Mouse (Mus musculus) left cerebral cortex, postnatal 10 days (tissue): ENCODE data around the gene Cav2. TPM values are rescaled to one million over a fixed set of nuclear protein-coding genes. Genes with fewer than 3 reads are reported as not detected.

ENCODE experiments used
- DNase-seq, 2 experiments: peaks; one replicate each; pipeline ENCODE4 v3.0.0; 2021 to 2022; ENCODE audit warnings: low spot score in 2 of 2, mixed read lengths in 1 of 2; ENCODE audit errors: extremely low spot score in 1 of 2
- intact Hi-C: fragments of 180-260 bp; cut with DNase I; formaldehyde crosslinking; loops from one replicate; pipeline ENCODE4 v1.15.1; 2025
- total RNA-seq, 2 experiments: library from RNA; stranded (reverse); gene quantifications; 2 replicates each; pipeline ENCODE4 v1.2.3; 2021

The Cav2 gene
- total RNA-seq, result 10 to 100 TPM; 31.6 to 32.7 TPM

DNA sequence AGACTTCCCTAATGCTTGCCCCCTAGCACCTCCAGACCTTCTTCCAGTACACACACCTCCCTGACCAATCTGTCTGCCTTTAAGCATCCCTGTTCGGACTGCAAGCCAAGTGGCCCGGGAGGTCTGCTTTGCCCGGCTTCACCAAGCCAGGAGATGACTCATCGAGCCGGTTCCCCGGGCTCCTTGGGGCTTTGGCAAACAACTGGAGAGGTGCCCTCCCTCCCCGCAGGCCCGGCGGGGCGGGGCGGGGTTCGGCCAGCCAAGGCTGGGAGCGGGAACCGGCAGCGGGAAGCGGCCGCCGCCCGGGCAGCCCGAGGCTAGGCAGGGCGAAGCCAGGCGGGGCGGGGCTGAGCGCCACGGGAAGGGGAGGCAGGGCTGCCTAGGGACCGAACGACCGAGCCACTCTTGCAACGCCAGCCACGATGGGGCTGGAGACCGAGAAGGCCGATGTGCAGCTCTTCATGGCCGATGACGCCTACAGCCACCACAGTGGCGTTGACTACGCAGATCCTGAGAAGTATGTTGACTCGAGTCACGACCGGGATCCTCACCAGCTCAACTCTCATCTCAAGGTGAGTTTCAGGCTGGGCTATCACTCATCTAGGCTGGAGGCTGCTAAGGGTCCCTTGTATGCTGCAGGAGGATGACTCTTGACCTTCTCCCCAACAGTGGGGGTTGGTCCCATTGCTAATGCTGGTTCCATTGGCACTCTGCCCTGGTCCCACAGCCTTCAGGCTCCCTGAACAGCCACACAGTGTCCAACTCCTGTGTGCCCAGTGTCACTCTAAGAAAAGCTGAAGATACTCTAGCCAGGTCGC is at the start of gene Cav2:
Gene Cav2, plus strand, starts transcription at position 247 of the 818 bp plus-strand sequence.
- intact Hi-C loops, result no loop called here
- peak; percentile 37 to 83 for DNase-seq

- intact Hi-C loops, result no loop called here
- DNase-seq, result no peak
These were observed 41.3 kb upstream of the Cav2 start for GRCm38 (mm10) chr6:17239693-17240092.

DNA sequence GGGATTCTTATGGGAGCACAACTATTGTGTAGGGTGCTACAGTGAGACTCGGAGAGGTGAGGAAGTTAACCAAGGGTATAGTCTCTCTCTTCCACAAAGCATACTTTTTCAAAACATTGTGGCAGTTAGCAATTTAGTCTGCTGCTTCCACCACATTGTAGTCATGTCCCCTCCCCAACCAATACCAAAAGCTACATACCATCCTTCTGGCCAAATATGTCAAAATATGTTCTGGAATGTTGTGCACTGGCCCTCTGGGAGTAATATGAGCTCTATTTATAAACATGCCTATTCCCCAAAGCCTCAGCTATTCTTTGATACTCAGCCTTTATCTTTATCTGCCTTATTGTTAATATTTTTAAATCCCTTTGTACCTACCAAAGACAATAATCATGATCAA is 40.0 kb upstream of the Cav2 start:
- DNase-seq, result no peak
- intact Hi-C loops, result no loop called here

GRCm38 (mm10) chr6:17246959-17247358 is 34.0 kb upstream of the Cav2 start:
- no peak for DNase-seq
- intact Hi-C loops, result no loop called here

GRCm38 (mm10) chr6:17247673-17248072 is 33.3 kb upstream of the Cav2 start:
- no peak for DNase-seq
- intact Hi-C loops, result no loop called here

DNA sequence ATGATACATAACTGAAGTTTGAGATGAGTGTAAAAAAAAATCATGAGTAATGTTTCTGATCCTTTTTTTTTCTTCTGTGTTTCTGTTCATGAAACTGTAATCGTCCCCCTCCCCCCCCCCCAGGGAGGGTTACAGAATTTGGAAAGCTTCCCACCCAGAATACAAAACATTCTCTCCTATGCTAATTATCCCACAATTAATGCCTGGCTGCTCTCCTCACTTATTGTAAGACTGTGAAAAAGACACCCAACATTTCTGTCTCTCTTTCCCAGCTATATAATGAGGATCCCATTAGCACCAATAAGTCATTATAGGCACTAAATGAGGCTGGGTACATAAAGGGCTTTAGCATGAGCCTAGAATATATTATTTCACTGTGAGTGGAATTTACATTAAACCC is 32.7 kb upstream of the Cav2 start:
- intact Hi-C loops, result no loop called here

DNA sequence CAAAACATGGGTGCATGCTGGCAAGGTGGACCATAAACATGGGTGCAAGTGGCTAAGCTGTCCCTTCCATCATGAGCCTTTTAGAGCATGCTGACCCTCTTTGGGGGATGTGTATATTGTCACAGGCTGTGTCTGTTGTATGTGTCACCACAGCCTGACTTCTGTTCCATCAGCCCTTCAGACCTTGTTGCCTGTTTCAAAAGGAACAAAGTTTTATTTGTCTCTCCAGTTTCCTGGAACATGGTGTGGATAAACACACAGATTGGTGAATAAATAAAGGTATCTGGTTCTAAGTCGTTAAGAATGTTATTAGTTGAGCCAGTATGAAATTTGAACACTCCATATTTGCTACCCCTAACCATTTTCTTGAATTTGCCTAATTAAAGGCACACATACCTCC is 29.0 kb upstream of the Cav2 start:
- intact Hi-C loops, result no loop called here

More for the DNA sequence above, 32.7 kb upstream of the Cav2 start:
- no peak for DNase-seq

GRCm38 (mm10) chr6:17258142-17258541 is 22.8 kb upstream of the Cav2 start:
- intact Hi-C loops, result no loop called here
- no peak for DNase-seq

More for the DNA sequence above, 29.0 kb upstream of the Cav2 start:
- DNase-seq, result no peak

- intact Hi-C loops, result no loop called here
- DNase-seq, result no peak
These were observed 22.1 kb upstream of the Cav2 start for GRCm38 (mm10) chr6:17258911-17259310.

DNA sequence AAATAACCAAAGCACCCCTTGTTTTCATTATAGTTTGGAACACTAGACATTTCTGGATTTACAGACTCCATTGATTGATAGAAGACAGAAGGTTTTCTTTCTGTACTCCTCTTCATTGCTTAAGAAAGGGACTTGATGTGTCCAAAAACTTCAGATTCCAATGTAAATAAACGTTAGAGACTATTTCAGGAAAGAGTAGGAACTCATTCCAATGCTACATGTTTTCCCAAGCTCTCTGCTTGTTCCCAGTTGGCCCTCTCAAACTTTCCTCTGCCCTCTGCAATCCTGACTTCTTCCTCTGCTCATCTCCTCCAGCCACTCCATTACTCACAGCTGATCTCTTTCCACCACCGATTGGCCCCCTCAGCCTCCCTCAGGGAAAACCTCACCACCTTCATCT is 18.2 kb upstream of the Cav2 start:
- DNase-seq, result no peak
- intact Hi-C loops, result no loop called here

GRCm38 (mm10) chr6:17265043-17265442 is 15.9 kb upstream of the Cav2 start:
- no peak for DNase-seq
- intact Hi-C loops, result no loop called here

DNA sequence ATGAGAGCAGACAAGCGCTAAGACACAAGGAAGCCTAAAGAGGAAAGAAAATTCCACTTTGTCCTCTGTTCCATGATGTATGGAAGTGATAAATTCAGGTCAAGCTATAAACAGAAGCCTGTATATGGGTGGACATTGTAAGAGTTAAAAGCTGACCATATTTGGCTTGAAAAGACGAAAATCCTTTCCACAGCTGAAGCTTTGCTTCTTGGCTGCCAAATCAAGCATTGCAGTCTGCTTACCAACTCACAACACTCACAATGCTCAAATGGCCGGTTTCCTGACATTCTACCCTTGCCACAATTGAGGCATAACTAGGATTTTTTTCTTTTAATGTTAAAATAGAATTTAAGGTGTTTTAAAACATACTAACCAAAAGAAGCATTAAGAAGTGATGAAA is 14.5 kb upstream of the Cav2 start:
- intact Hi-C loops, result no loop called here

GRCm38 (mm10) chr6:17278366-17278765 is 2.6 kb upstream of the Cav2 start:
- intact Hi-C loops, result no loop called here
- no peak for DNase-seq

More for the DNA sequence above, 14.5 kb upstream of the Cav2 start:
- no peak for DNase-seq

DNA sequence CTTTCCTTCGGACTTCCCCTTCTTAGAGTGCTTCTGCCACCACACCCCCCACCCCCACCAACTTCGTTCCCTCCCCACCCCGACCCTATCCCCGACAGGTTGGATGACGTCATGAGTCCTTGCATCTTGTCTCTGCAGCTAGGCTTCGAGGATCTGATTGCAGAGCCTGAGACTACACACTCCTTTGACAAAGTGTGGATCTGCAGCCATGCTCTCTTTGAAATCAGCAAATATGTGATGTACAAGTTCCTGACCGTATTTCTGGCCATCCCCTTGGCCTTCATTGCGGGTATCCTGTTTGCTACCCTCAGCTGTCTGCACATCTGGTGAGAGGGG is 740 bp downstream of the Cav2 start:
- intact Hi-C loops, result no loop called here
- DNase-seq, result no peak

DNA sequence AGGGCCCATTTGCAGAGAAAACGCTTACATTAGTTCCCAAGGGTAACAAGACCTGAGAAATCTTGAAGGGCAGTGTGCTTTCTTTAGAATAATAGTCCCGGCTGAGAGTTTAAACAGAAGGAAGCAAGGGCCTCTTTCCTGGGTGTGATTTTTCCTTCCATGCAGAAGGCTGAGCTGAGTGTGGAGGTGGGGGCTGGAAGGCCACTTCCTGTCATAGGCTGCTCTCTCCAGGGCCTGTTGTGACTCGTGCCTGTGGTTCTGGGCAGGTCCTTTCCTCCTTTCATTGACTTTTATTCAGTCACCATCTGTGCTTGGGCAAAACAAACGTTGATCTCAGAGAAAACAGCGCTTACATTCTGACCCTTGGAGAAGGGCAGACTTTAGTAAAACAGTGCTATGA is 1.2 kb downstream of the Cav2 start:
- peak in 1 of 2 experiments; percentile 32 for DNase-seq
- intact Hi-C loops, result no loop called here

DNA sequence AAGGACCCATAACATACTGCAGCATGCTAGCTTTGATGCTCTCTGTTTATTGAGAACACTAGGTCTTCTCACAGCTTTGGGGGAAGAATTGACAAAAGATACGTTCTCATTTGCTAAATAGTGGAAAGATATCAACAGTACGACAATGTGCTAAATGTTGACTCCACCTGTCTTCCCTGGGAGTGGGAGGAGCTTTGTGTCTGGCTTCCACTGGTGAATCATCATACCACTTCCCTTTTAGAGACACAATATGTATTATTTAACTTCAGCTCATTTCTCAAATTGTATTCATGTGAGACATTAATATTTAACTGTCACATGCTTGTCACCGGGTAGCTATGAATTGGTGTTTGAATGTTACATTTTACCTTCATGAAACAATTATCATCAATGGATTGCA is 2.8 kb downstream of the Cav2 start:
- no peak for DNase-seq
- intact Hi-C loops, result no loop called here

DNA sequence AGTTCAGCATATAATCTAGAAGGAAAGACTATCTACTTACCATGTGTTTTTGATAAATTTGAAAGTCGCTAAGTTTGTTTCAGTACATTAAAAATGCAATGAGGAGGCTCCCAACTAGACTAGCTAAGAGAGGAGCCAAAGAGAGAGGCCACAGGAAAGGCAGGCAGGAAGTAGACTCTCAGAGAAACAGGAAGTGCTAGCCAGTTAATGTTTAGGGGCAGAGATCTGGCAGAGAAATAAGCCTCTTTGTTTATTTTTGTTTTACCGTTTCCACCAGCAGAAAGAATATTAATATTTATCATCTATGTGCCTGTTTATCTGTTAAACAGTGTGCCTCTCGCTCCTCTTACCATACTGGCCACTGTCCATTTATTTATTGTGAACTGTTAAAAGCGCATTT is 5.4 kb downstream of the Cav2 start:
- DNase-seq, result no peak
- intact Hi-C loops, result no loop called here

DNA sequence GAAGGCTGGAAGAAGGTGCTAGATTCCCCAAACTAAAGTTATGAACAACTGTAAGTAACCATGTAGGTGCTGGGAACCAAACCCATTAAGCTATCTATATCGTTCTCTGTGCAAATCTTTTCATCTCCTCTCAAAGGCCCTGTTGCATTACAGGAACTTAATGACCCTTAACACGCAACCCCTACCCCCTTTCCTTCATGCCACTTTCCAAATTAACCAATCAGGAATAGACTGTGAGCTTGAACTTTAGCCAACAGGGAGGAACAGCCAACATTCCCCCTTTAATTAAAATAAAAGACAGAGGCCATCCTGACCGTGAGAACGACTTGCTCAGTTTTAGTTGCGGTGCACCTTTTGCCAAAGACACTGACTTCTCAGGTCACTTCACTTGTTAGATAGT is 14.1 kb downstream of the Cav2 start:
- intact Hi-C loops, result no loop called here

GRCm38 (mm10) chr6:17305954-17306601 is 25.1 kb downstream of the Cav2 start, which contains the start of gene Cav1:
Gene Cav1, plus strand, starts transcription at chr6:17306335.
- DNase-seq, result peak; percentile 57 to 86
- intact Hi-C loops, result loop anchor here (5.0 kb wide), 1 partner anchor 194 kb away; no protein-coding TSS in a partner anchor

More for the DNA sequence above, 14.1 kb downstream of the Cav2 start:
- DNase-seq, result no peak

DNA sequence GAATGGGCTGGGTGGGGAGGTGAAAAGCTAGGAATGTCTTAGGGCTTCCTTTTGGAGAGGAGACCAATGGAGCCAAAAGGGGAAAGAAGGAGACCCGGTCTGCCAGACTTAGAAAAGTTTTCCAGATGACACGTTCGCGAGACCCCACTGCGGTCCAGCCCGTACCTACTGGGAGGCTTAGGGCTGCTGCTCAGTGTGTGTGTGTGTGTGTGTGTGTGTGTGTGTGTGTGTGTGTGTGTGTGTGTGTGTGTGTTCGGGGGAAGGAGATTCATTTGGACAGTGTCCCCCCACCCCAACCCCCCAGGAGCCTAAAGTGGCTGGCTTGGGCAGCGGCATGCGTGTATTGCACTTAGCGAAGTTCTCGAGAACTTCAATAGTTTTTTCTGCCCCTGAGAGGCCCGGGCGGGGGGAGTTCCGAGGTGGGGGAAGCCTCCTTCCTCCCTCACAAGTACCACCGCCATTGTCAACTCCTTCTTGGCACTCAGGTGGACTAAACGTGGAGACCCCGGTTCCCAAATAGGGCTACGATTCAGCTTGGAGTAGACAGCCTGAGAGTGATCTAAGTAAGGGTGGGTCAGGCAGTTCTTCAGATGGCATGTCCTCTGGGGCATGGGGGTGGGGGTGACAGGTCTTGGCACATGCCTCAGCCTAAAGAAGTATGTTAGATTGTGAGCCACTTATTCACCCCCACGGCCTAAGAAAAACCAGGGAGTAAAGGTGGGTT is 25.8 kb downstream of the Cav2 start:
- intact Hi-C loops, result loop anchor here (5.0 kb wide), 1 partner anchor 194 kb away; no protein-coding TSS in a partner anchor
- DNase-seq, result peak in 1 of 2 experiments; percentile 26
